Mouse (Mus musculus): ENCODE measurements around the gene Acer2. TPM values are rescaled to one million over a fixed set of nuclear protein-coding genes. Genes with fewer than 3 reads are reported as not detected.

Gene Acer2
- polyA plus RNA-seq (2012; rRNA removed; ENCODE audit: low replicate concordance) = 19.9 and 35.1 TPM in 2 replicates

GRCm38 (mm10) chr4:86874146-86874847 is at the start of gene Acer2:
Gene Acer2 (plus strand): TSS chr4:86874396.

GRCm38 (mm10) chr4:86857113-86858069 is 16.8 kb upstream of the Acer2 start, which contains the start of gene Rps6:
Gene Rps6 (minus strand): TSS chr4:86857412.

Other genes with a start within 250 kb of the Acer2 start
- 437 and 883 TPM in 2 replicates for gene Plin2, start 204.3 kb upstream of the Acer2 start, polyA plus RNA-seq (2012; rRNA removed; ENCODE audit: low replicate concordance)
- gene Dennd4c, start 125.8 kb upstream of the Acer2 start, polyA plus RNA-seq (2012; rRNA removed; ENCODE audit: low replicate concordance) = 6.5 and 15.2 TPM in 2 replicates
- gene Rps6, start 17.0 kb upstream of the Acer2 start, polyA plus RNA-seq (2012; rRNA removed; ENCODE audit: low replicate concordance) = 370 and 825 TPM in 2 replicates

Measured in subcutaneous adipose tissue, adult 2 months (tissue).